Mouse (Mus musculus): ENCODE results near the gene Vpreb2. TPM values are rescaled to one million over a fixed set of nuclear protein-coding genes. Genes with fewer than 3 reads are reported as not detected.
"Not testable (repeated sequence)": the region's sequence is repeated elsewhere in the genome, so short reads cannot be mapped to it uniquely, and the experiment has no call there.

Gene Vpreb2
- polyA plus RNA-seq, 1 experiment from 2014 or later = not detected

- peaks cover 21% of the 10 kb centered on the region for H3K9me3 ChIP-seq (ENCODE audit: control insufficient read depth, low read length)
- H3K27ac ChIP-seq (replicated peaks in 1 of 2; ENCODE audit: control insufficient read depth in 1 of 2, insufficient read depth in 1 of 2, low read depth in 2 of 2, low read length in 2 of 2) = no peak overlapping the region
- H3K27me3 ChIP-seq (ENCODE audit: control insufficient read depth, insufficient read depth, low read length) = no peaks in the 10 kb centered on the region
- WGBS = 73% methylated on average over 1 of the region's 1 CpGs
- no peak overlapping the region for H3K4me3 ChIP-seq (ENCODE audit: control insufficient read depth in 1 of 2, insufficient read depth in 1 of 2, low read depth in 1 of 2, low read length in 2 of 2)
- no peak overlapping the region for H3K4me2 ChIP-seq (ENCODE audit: low read length)
- H3K36me3 ChIP-seq (ENCODE audit: control insufficient read depth, insufficient read depth, low read length) = no peaks in the 10 kb centered on the region
- ATAC-seq (ENCODE audit: insufficient number of reproducible peaks, insufficient read depth, low FRiP score, low read depth) = peak; percentile 46; the same call in 1 of the 2 replicates
- peaks cover 0 to 4% of the 10 kb centered on the region in 2 experiments; a peak in 1 of 4 replicates for H3K4me1 ChIP-seq (ENCODE audit: control insufficient read depth in 2 of 2, insufficient read depth in 2 of 2, low read length in 2 of 2)
- no peak overlapping the region for H3K9ac ChIP-seq (ENCODE audit: low read length)
These were observed 7.5 kb downstream of the Vpreb2 start for GRCm38 (mm10) chr16:17987703-17988102.

GRCm38 (mm10) chr16:17992321-17992720 lies 12.1 kb downstream of the Vpreb2 start:
- WGBS = 92% methylated on average over 16 of the region's 16 CpGs
- H3K9ac ChIP-seq (ENCODE audit: low read length); H3K4me1 ChIP-seq (ENCODE audit: control insufficient read depth in 2 of 2, insufficient read depth in 2 of 2, low read length in 2 of 2); H3K27ac ChIP-seq (replicated peaks in 1 of 2; ENCODE audit: control insufficient read depth in 1 of 2, insufficient read depth in 1 of 2, low read depth in 2 of 2, low read length in 2 of 2); H3K36me3 ChIP-seq (ENCODE audit: control insufficient read depth, insufficient read depth, low read length); ATAC-seq (ENCODE audit: insufficient number of reproducible peaks, insufficient read depth, low FRiP score, low read depth); H3K4me3 ChIP-seq (ENCODE audit: control insufficient read depth in 1 of 2, insufficient read depth in 1 of 2, low read depth in 1 of 2, low read length in 2 of 2); H3K4me2 ChIP-seq (ENCODE audit: low read length); H3K27me3 ChIP-seq (ENCODE audit: control insufficient read depth, insufficient read depth, low read length): not testable (repeated sequence)
- peaks cover 21% of the 10 kb centered on the region for H3K9me3 ChIP-seq (ENCODE audit: control insufficient read depth, low read length)

- H3K27ac ChIP-seq (replicated peaks in 1 of 2; ENCODE audit: control insufficient read depth in 1 of 2, insufficient read depth in 1 of 2, low read depth in 2 of 2, low read length in 2 of 2) = no peak overlapping the region
- H3K36me3 ChIP-seq (ENCODE audit: control insufficient read depth, insufficient read depth, low read length) = no peaks in the 10 kb centered on the region
- H3K4me1 ChIP-seq (ENCODE audit: control insufficient read depth in 2 of 2, insufficient read depth in 2 of 2, low read length in 2 of 2) = no peaks in the 10 kb centered on the region
- H3K9ac ChIP-seq (ENCODE audit: low read length) = no peak overlapping the region
- ATAC-seq (ENCODE audit: insufficient number of reproducible peaks, insufficient read depth, low FRiP score, low read depth) = no peak
- WGBS = 87% methylated on average over 5 of the region's 5 CpGs
- H3K9me3 ChIP-seq (ENCODE audit: control insufficient read depth, low read length) = no peaks in the 10 kb centered on the region
- H3K4me2 ChIP-seq (ENCODE audit: low read length) = no peak overlapping the region
- no peaks in the 10 kb centered on the region for H3K27me3 ChIP-seq (ENCODE audit: control insufficient read depth, insufficient read depth, low read length)
- no peak overlapping the region for H3K4me3 ChIP-seq (ENCODE audit: control insufficient read depth in 1 of 2, insufficient read depth in 1 of 2, low read depth in 1 of 2, low read length in 2 of 2)
These were observed 19.4 kb downstream of the Vpreb2 start for GRCm38 (mm10) chr16:17999668-18000067.

- Histone ChIP-seq H3K27me3 (ENCODE audit: control insufficient read depth, insufficient read depth, low read length) (no peaks in the 10 kb centered on the region), H3K4me1 (ENCODE audit: control insufficient read depth in 2 of 2, insufficient read depth in 2 of 2, low read length in 2 of 2) (no peaks in the 10 kb centered on the region), H3K9ac (ENCODE audit: low read length) (no peak overlapping the region), H3K9me3 (ENCODE audit: control insufficient read depth, low read length) (no peaks in the 10 kb centered on the region), H3K4me2 (ENCODE audit: low read length) (no peak overlapping the region), H3K4me3 (ENCODE audit: control insufficient read depth in 1 of 2, insufficient read depth in 1 of 2, low read depth in 1 of 2, low read length in 2 of 2) (no peak overlapping the region), H3K27ac (replicated peaks in 1 of 2; ENCODE audit: control insufficient read depth in 1 of 2, insufficient read depth in 1 of 2, low read depth in 2 of 2, low read length in 2 of 2) (no peak overlapping the region), H3K36me3 (ENCODE audit: control insufficient read depth, insufficient read depth, low read length) (no peaks in the 10 kb centered on the region)
- no peak for ATAC-seq (ENCODE audit: insufficient number of reproducible peaks, insufficient read depth, low FRiP score, low read depth)
- 74% methylated on average over 5 of the region's 5 CpGs for WGBS
These were observed 24.4 kb downstream of the Vpreb2 start for GRCm38 (mm10) chr16:18004589-18004988.

- no peak overlapping the region for H3K27ac ChIP-seq (replicated peaks in 1 of 2; ENCODE audit: control insufficient read depth in 1 of 2, insufficient read depth in 1 of 2, low read depth in 2 of 2, low read length in 2 of 2)
- H3K27me3 ChIP-seq (ENCODE audit: control insufficient read depth, insufficient read depth, low read length) = no peaks in the 10 kb centered on the region
- no peaks in the 10 kb centered on the region for H3K36me3 ChIP-seq (ENCODE audit: control insufficient read depth, insufficient read depth, low read length)
- H3K4me2 ChIP-seq (ENCODE audit: low read length) = no peak overlapping the region
- no peaks in the 10 kb centered on the region for H3K4me1 ChIP-seq (ENCODE audit: control insufficient read depth in 2 of 2, insufficient read depth in 2 of 2, low read length in 2 of 2)
- 42% methylated on average over 4 of the region's 4 CpGs for WGBS
- no peak overlapping the region for H3K9ac ChIP-seq (ENCODE audit: low read length)
- no peaks in the 10 kb centered on the region for H3K9me3 ChIP-seq (ENCODE audit: control insufficient read depth, low read length)
- ATAC-seq (ENCODE audit: insufficient number of reproducible peaks, insufficient read depth, low FRiP score, low read depth) = no peak
- H3K4me3 ChIP-seq (ENCODE audit: control insufficient read depth in 1 of 2, insufficient read depth in 1 of 2, low read depth in 1 of 2, low read length in 2 of 2) = no peak overlapping the region
These were observed 26.9 kb downstream of the Vpreb2 start for GRCm38 (mm10) chr16:18007083-18007482.

GRCm38 (mm10) chr16:18011101-18011500 lies 30.9 kb downstream of the Vpreb2 start:
- H3K4me2 ChIP-seq (ENCODE audit: low read length) = no peak overlapping the region
- H3K9me3 ChIP-seq (ENCODE audit: control insufficient read depth, low read length) = no peaks in the 10 kb centered on the region
- no peaks in the 10 kb centered on the region for H3K27me3 ChIP-seq (ENCODE audit: control insufficient read depth, insufficient read depth, low read length)
- H3K27ac ChIP-seq (replicated peaks in 1 of 2; ENCODE audit: control insufficient read depth in 1 of 2, insufficient read depth in 1 of 2, low read depth in 2 of 2, low read length in 2 of 2) = no peak overlapping the region
- 69% methylated on average over 6 of the region's 6 CpGs for WGBS
- no peaks in the 10 kb centered on the region for H3K36me3 ChIP-seq (ENCODE audit: control insufficient read depth, insufficient read depth, low read length)
- H3K9ac ChIP-seq (ENCODE audit: low read length) = no peak overlapping the region
- ATAC-seq (ENCODE audit: insufficient number of reproducible peaks, insufficient read depth, low FRiP score, low read depth) = no peak
- H3K4me1 ChIP-seq (ENCODE audit: control insufficient read depth in 2 of 2, insufficient read depth in 2 of 2, low read length in 2 of 2) = no peaks in the 10 kb centered on the region
- no peak overlapping the region for H3K4me3 ChIP-seq (ENCODE audit: control insufficient read depth in 1 of 2, insufficient read depth in 1 of 2, low read depth in 1 of 2, low read length in 2 of 2)

- H3K4me3 ChIP-seq (ENCODE audit: control insufficient read depth in 1 of 2, insufficient read depth in 1 of 2, low read depth in 1 of 2, low read length in 2 of 2); H3K27me3 ChIP-seq (ENCODE audit: control insufficient read depth, insufficient read depth, low read length); H3K4me1 ChIP-seq (ENCODE audit: control insufficient read depth in 2 of 2, insufficient read depth in 2 of 2, low read length in 2 of 2); ATAC-seq (ENCODE audit: insufficient number of reproducible peaks, insufficient read depth, low FRiP score, low read depth); H3K27ac ChIP-seq (replicated peaks in 1 of 2; ENCODE audit: control insufficient read depth in 1 of 2, insufficient read depth in 1 of 2, low read depth in 2 of 2, low read length in 2 of 2); H3K9me3 ChIP-seq (ENCODE audit: control insufficient read depth, low read length); H3K36me3 ChIP-seq (ENCODE audit: control insufficient read depth, insufficient read depth, low read length); H3K9ac ChIP-seq (ENCODE audit: low read length); H3K4me2 ChIP-seq (ENCODE audit: low read length): not testable (repeated sequence)
- 76% methylated on average over 3 of the region's 4 CpGs for WGBS
These were observed 36.3 kb downstream of the Vpreb2 start for GRCm38 (mm10) chr16:18016482-18016881.

- no peaks in the 10 kb centered on the region for H3K36me3 ChIP-seq (ENCODE audit: control insufficient read depth, insufficient read depth, low read length)
- no peak overlapping the region for H3K9ac ChIP-seq (ENCODE audit: low read length)
- H3K4me2 ChIP-seq (ENCODE audit: low read length) = no peak overlapping the region
- WGBS = 64% methylated on average over 8 of the region's 8 CpGs
- H3K27ac ChIP-seq (replicated peaks in 1 of 2; ENCODE audit: control insufficient read depth in 1 of 2, insufficient read depth in 1 of 2, low read depth in 2 of 2, low read length in 2 of 2) = no peak overlapping the region
- no peaks in the 10 kb centered on the region for H3K27me3 ChIP-seq (ENCODE audit: control insufficient read depth, insufficient read depth, low read length)
- no peak overlapping the region for H3K4me3 ChIP-seq (ENCODE audit: control insufficient read depth in 1 of 2, insufficient read depth in 1 of 2, low read depth in 1 of 2, low read length in 2 of 2)
- H3K4me1 ChIP-seq (ENCODE audit: control insufficient read depth in 2 of 2, insufficient read depth in 2 of 2, low read length in 2 of 2) = no peaks in the 10 kb centered on the region
- ATAC-seq (ENCODE audit: insufficient number of reproducible peaks, insufficient read depth, low FRiP score, low read depth) = no peak
- H3K9me3 ChIP-seq (ENCODE audit: control insufficient read depth, low read length) = no peaks in the 10 kb centered on the region
These were observed 42.7 kb downstream of the Vpreb2 start for GRCm38 (mm10) chr16:18022780-18023557.
